Mouse (Mus musculus): Measurements from ENCODE around the gene Trip12.
A peak's percentile ranks its signal among the peaks of the same experiment; 100 is the strongest.

Trip12 gene

DNA sequence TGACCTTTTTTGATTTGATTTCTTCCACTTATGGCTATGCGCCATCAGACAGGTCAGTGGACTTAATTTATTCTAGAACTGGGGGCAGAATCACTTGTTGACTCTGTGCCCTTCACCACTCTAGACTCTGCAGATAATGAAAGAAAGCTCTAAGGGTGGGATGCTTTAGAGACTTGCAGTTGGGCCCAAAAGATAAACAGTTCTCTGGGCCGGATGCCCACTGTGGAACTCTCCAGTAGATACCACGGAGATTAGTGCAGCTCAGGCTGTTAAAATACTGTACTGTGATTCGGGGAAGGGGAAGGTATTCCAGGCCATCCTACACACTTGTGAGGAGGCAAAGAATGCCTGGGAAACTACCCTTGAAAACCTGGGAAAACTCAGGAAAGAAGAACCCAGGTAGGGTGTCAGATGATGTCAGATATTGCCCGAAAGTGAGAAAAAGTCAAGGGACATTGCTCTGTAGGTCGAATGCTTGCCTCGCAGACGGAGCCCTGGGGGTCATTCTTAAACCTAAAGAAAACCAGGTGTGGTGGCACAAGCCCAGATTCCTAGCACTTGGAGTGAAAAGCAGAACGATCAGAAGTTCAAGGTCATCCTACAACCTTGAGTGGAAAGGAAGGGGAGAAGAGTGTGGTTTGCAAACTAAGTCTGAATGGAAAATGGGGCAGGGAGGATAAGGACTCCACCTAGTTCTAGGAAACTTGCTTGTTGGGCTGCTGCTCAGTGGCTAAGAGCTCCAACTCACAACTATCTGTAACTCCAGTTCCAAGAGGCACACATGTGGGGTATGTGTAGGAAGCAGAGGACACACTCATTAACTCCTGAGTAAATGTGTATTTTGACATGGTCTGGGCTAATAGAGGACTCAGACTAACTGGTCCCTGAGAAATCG is 20.3 kb upstream of the Trip12 start:
- no peak for DNase-seq (ENCODE audit: low read depth, low spot score)

DNA sequence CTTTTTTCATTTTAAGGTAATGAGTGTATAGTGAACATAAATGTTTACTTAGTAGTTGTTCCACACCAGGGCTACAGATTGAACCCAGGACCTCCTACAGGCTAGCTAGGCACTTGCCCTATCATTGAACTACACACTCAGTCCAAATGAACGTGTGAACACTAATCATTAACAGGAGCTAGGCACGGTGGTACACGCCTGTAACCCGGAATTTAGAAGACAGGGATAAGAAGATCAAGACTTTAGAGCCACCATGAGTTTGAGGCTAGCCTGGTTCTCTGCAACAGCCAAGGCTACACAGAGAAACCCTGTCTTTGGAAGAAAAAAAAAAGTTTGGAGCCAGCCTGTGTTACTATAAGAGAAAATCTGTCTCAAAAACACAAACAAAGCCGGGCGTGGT is 19.3 kb upstream of the Trip12 start:
- DNase-seq (ENCODE audit: low read depth, low spot score), result no peak

DNA sequence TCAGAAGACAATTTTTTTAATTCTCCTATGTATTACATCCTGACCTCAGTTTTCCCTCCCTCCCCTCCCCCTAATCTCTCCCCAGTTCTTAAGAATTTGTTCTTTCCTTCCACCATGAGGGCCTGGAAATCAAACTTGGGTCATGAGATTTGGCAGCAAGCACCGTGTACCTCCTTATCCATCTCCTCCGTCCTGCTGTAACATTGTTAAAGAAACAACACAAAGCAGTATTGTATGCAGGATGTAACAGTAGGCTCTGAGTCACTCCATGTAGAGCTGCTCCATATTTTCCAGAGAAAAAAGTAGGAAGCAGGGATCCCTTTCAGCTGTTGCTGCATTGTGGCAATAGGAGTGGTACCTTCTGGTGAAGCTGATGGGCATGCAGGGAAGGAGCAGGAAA is 15.4 kb upstream of the Trip12 start:
- no peak for DNase-seq (ENCODE audit: low read depth, low spot score)

DNA sequence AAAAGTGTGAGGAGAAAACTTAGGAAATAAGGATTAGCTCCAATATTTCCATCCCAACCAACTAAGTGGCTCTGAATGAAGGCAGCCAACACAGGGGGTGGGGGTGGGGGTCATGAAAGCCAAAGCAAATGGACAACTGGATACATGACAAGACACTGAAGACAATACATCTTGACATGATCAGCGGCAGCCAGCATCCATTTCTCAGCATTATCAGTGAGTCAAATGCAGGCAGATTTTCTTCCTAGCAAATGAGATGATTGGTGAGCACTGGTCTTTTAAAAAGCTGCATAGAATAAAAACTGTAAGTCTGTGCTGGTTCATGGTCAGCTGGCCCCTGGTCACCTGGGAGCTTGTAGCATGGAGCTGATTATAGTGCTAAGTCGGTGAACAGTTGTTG is 14.7 kb upstream of the Trip12 start:
- no peak for DNase-seq (ENCODE audit: low read depth, low spot score)

DNA sequence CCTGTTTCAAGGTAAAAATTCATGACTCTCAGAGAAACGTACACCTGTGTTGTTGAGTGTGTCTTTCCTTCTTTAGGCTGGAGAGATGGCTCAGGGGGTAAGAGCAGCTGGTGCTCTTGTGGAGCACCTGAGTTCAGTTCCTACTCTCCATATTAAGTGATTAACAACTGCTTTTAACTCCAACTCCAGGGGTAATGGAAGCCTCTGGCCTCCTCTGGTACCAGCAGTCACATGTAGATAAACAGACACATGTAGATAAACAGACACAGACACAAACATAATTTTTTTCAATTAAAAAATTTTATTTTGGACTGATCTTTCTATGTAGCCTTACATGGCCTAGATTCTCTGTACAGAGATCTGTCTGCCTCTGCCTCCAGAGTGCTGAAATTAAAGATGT is 13.4 kb upstream of the Trip12 start:
- DNase-seq (ENCODE audit: low read depth, low spot score), result no peak

DNA sequence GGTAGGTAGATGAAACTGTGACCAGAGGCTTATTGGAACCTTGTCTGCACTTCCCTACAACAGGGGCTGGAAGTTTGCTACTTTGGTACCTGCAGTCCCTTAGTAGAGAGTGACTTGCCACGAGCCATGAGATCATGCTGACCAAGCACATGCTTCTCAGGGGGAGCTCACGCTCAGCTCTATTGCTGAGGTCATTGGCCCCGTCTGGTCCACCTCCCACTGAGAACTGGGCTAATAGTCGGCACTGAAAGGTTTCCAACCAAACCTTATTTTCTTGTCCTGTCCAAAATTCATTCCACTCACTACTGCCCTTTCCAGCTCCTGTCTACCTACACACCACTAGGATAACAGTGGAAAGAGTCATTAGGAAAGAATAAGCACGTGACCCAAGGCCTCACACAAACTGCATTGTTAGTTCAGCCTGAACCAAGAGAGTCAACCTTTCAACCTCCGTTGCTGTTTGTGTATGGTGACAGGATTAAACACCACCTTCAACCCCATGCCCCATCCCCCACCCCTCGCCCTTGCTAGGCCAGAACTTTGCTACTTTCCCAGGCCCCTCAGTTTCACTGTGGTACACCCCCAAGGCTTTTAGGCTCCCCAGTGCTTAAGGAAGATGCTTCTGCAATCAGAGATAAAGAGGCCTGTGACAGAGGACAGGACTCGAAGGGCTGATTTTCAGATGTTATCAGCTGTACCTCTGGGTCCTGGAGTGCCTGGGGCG is 11.4 kb upstream of the Trip12 start:
- DNase-seq (ENCODE audit: low read depth, low spot score), result no peak

DNA sequence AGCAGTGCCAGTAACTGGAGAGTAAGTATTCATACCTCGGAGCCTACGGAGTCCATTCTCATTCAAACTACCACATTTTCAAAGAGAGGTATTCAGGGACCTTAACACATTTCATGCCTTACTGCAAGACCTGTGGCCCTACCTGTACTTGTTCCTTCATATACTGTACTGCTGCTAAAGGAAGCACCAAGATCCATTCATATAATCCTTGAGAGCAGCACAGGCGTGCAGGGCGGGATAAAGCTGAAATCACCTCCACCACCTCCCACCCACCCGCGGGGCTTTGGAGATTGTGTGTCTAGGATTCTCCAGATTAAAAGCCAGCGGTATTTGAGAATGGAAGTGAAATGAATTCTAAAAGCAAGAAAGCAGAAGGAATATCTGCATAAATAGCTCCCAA is 10.2 kb upstream of the Trip12 start:
- DNase-seq (ENCODE audit: low read depth, low spot score), result no peak

DNA sequence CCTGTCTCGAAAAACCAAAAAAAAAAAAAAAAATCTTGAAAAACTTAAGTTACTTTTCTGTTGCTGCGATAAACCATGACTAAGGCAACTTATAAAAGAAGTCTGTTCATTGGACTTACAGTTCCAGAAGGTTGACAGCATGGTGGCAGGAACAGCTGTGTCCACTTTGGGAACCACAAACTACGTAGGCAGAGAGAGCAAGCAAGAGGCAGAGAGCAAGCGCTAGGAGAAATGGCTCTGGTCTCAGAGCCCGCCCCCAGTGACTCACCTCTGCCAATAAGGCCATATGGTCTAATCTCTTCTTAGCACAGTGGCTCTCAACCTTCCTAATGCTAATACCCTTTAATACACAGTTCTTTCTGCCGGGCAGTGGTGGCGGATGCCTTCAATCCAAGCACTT is 9.5 kb upstream of the Trip12 start:
- DNase-seq (ENCODE audit: low read depth, low spot score), result no peak

DNA sequence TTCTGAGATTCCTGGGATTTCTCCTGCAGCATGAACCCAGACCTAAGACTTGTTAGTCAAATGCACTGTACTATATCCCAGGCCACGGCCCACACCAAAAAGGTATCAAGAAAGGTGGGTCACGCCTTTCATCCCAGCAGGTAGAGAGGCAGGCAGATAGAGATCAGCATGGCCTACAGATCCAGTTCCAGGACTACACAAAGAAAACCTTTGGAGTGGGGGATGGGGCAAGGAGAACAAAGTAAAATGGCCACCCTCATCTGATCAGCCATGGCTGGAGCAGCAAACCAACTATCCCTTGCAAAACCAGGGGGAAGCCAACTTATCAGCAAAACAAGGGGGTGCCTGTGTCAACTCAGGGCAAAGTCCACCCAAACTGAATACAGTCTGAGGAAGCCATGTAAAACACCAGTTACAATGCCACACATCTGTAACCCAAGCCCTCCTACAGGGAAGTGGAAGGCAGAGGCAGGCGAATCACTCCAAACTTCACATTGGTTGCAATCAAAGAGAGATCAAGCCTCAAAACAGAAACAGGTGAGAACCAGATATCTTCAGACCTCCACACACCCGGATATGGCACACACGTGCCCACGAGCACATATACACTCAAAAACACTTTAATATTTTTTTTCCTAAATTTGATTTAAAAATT is 8.6 kb upstream of the Trip12 start:
- DNase-seq (ENCODE audit: low read depth, low spot score), result no peak

DNA sequence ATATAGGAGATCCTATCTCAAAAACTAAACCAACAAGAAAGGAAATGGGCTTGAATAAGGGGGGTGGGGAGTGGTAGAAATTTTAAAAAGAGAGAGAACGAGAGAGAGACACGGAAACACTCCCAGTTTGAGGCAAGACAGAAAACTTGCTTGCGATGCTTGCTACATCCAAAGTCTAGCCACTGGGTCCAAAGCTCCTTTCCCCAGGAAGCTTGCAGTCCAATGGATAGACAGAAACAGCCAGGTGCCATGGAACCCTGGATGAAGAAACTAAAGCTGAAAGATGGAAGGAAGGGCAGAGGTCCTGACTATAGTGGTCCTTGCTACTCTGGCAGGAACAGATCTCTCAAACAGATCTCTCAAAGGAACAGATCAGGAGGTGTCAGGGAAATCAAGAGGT is 8.0 kb upstream of the Trip12 start:
- no peak for DNase-seq (ENCODE audit: low read depth, low spot score)

DNA sequence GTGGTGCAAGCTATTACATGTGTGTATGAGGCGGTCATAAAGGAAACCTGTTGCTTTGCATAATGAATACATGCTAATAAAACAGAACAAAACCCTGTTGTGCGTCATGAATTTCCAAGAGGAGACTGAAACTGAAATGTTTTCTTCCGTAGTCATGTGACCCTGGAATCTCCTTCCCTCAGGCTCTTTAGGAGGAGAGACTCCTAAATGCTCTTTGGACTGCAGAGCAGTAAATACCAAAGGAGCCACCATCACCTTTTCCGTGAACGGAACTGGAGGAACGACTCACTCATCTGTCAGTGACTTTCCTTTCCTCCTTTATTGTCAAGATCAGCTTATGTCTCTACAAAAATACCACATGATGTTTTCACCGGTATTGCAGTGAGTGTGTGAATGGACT is 7.4 kb upstream of the Trip12 start:
- DNase-seq (ENCODE audit: low read depth, low spot score), result no peak

DNA sequence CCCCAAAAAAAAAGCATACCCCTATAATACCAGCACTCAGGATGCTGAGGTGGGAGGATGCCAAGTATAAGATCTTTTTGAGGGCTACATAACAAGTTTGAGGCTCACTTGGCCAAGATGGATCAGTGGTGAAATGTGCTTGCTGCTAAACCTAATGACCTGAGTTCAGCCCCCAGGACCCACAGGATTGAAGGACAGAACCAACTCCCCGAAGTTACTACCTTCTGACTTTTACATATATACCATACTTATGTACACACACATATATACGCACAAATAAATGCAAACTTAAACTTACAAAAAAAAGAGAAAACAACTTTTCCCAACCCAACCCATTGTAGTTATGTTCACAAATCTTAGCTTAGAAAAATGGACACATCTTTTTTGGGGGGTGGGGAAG is 3.0 kb upstream of the Trip12 start:
- DNase-seq (ENCODE audit: low read depth, low spot score), result no peak

DNA sequence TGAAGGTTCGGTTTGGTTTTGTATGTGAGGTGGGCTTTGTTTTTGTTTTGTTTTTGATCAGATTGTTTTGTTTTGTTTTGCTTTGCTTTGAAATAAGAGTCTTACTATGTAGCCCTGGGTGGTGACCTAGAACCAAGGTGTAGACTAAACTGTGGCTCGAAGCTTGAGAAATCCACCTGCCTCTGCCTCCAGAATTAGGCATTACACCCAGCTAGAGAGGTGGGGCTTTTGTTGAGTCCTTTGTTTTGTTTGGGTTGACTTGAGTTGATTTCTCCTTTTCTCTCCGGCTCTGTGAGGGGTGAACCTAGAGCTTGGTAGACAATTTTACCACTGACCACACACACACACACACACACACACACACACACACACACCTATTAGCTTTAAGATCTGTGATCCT is 745 bp upstream of the Trip12 start:
- no peak for DNase-seq (ENCODE audit: low read depth, low spot score)

DNA sequence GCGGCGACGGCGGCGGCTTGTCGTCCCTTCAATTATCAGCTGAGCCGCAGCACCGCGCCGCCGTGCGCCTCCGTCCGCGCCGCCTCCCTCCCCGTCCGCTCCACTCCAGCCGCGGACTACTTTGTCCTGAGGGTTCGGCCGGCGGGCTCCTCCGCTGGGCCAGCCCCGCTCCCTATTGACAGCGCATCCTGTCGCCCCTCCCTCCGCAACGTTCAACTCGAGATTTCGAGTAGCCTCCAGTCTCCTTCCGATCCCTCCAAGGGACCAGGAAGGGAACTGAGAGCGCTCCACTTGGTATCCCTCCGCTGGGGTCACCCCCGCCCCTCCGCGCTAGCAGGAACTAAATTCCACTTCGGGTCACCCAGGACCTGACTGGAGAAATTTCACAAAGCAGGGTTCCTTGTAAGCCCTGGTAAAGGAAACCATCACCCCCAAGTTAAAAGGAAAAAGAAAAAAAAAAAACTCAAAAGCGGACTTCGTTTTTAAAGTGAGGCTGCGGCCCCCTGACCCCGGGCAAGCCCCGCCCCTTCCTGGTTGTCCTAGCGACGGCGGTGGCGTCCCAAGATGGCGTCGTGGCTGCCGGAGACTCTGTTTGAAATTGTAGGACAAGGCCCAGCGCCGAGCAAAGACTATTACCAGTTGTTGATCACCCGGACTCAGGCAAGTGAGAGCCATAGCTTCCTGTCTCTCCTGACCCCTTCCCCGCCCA is 853 bp downstream of the Trip12 start, which contains the start of gene Fbxo36:
TSS of gene Fbxo36 (plus strand) at position 533 of the 709 bp plus-strand sequence.
- peak; percentile 91 for DNase-seq (ENCODE audit: low read depth, low spot score)

DNA sequence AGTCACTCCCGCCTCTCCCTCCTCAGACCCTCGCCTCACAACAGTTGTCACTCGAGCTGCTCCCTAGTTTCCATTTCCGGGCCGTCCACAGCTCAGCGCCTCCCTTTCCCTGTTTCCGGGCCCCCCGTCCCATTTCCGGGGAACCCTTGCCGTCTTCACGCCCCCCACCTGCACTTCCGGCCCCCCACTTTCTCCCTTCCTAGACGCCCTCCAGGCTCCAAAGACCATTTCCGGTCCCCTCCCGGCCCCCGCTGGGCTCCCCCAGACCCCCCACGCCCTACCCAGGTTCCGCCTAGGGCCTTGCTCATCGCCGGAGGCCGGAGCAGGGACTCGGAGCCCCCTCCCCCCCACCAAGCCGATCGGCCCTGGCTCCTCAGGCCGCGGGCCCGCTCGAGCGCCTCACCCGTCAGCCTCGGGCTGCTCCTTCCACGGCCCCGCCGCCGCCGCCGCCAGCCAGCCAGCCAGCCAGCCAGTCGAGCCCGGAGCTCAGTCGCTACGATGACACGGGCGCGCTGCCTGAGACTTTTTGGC is 1.6 kb downstream of the Trip12 start:
- DNase-seq (ENCODE audit: low read depth, low spot score), result peak; percentile 50

DNA sequence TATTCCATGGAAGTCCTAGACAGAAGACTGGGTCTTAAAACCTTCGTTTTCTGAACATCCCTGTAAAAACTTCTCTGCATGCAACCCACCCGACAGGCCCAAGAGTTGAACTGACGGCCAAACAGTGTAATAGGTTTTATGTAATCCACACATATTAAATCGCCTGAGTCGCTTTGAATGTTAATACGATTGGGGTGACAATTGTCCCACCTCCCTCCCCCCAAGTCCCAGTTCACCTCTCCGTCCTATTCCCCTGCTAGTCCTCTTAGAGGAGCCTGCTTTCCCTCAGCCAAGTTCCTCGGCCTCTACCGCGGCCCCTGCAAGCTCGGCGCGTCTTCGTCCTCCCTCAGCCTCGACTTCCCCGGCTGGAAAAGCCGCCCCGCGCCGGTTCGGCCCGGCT is 2.2 kb downstream of the Trip12 start:
- DNase-seq (ENCODE audit: low read depth, low spot score), result no peak

DNA sequence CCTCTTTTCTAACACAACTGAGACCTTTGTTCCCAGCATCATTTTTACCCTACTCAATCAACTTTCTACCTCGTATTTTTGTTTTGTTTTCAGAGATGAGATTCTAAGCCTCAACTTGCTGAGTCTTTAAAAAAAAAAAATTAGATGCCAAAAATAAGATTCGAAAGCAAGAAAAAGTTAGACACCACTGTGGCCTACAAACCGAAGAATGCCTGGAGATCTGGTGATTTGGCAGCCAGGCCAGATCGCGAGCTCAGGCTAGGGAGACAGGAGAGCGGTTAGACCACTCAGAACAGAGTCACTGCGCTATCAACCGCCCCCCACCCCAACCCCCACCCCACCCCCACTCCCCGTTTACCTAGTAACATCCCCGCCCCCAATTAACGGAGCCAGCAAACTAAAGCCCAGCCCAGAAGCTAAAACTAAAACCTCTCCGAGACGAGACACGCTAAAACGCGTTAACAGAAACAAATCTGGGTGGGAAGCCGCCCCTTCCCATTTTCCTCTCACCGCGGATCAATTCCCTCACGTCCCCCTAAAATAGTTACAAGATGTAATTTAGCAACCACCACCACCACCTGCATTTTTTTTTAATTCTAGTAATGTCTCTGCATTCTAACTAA is 2.7 kb downstream of the Trip12 start:
- DNase-seq (ENCODE audit: low read depth, low spot score), result no peak

DNA sequence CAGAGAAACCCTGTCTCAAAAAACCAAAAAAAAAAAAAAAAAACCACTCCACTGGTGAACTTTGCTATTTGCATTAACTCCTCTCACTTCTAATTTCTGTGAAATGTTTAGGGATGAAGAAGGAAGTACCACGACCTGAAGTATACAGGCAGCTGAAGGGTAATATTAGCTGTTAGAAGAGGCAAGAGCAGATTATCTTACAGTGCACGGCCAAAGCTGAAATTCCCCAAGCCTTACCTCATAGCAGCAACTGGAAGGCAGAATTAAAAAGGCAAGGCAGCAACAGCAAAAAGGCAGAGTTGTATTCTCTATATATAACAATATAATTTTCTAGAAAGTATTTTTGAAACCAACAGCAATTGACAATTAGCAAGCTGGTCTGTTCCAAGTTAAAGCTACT is 15.2 kb downstream of the Trip12 start:
- DNase-seq (ENCODE audit: low read depth, low spot score), result no peak

DNA sequence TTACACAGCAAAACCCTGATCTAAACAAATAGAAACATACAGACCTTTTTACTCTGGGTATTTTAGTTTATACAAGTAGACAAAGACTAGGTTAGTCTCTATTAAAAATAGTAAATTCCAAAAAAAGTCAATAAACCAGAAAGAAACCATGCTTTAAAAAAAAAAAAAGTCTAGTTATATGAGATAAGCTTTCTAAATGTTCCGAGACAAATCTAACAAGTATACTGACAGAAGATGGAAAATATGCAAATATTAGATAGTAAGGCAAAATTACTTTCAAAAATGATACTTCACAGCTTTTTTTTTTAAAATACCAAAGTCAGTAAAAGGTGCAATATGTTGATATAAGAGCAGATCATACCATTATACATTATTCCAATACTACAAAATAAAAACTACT is 22.7 kb downstream of the Trip12 start:
- no peak for DNase-seq (ENCODE audit: low read depth, low spot score)

DNA sequence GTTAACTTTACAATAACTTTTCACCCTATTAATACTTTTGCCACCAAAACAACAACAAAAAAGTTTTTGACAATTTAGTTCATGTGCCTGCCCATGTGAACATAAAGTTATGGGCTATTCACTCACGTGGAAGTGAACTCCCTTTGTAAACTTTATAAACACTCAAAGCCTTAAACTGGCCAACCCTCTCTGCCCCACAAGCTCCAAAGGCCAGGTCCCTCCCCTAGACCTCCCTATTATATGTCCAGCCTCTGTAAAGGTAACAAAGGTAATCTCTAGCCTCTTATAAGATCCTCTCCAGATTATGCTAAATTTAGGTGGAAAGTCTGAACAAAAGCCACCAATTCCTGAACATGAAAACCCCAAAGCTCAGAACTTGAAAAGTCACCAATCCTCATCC is 36.5 kb downstream of the Trip12 start:
- DNase-seq (ENCODE audit: low read depth, low spot score), result no peak

DNA sequence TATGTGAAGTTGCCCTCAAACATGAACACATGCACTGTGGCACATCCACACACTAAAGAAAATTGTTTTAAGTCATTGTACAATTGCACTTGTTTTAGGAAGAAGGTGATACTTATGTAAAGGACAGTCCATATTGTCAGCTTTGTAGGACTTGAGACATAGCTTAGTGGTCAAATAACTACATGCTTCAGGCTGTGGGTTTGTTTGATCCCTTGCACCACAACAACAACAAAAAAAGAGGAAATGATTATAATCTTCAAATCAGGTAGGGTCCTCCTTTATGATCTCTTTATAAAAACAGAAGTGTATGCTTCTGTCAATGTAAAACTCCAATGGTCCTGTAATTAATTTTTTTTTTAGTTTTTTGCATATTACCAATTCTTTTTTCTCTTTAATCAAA is 41.1 kb downstream of the Trip12 start:
- no peak for DNase-seq (ENCODE audit: low read depth, low spot score)

All from brain, embryonic 18.5 days (tissue).